Mouse (Mus musculus) embryonic facial prominence, embryonic 11.5 days (tissue): ENCODE results near the gene Rapgef3. TPM values are rescaled to one million over a fixed set of nuclear protein-coding genes. Genes with fewer than 3 reads are reported as not detected.

Experiments used
- ATAC-seq: fragments of 200-750 bp; cut with Nextera tagmentation; replicated peaks from 2 replicates; pipeline ENCODE4 v1.8.0; 2017; ENCODE audit warnings: low read depth; ENCODE audit not compliant: insufficient number of reproducible peaks, low FRiP score, low TSS enrichment
- DNase-seq: peaks from one replicate; pipeline ENCODE4 v3.0.0-alpha.2; 2015; ENCODE audit warnings: low spot score
- H3K27ac ChIP-seq: fragments of 300-500 bp; sonication (generic); replicated peaks from 2 replicates; pipeline ENCODE4 v1.5.1; 2014; ENCODE audit warnings: mild to moderate bottlenecking, low read depth, low read length, control low read depth
- H3K27me3 ChIP-seq: fragments of 300-500 bp; sonication (generic); 2 replicates; pipeline ENCODE4 v1.6.1; 2014; ENCODE audit warnings: mild to moderate bottlenecking, low read length, moderate library complexity, mixed read lengths; ENCODE audit not compliant: control insufficient read depth, insufficient read depth
- H3K36me3 ChIP-seq: fragments of 300-500 bp; sonication (generic); replicated peaks from 2 replicates; pipeline ENCODE4 v1.6.1; 2014; ENCODE audit warnings: low read depth, mild to moderate bottlenecking, low read length, moderate library complexity, mixed read lengths; ENCODE audit not compliant: control insufficient read depth, insufficient read depth
- H3K4me1 ChIP-seq: fragments of 300-500 bp; sonication (generic); 2 replicates; pipeline ENCODE4 v1.6.1; 2014; ENCODE audit warnings: low read length, mixed read lengths; ENCODE audit not compliant: control insufficient read depth, insufficient read depth
- H3K4me2 ChIP-seq: fragments of 300-500 bp; sonication (generic); 2 replicates; pipeline ENCODE4 v1.6.1; 2014; ENCODE audit warnings: low read depth, mild to moderate bottlenecking, control low read depth, low read length, moderate library complexity
- H3K4me3 ChIP-seq: fragments of 300-500 bp; sonication (generic); 2 replicates; pipeline ENCODE4 v1.5.1; 2014; ENCODE audit warnings: low read depth, low read length, control low read depth
- H3K9ac ChIP-seq: fragments of 300-500 bp; sonication (generic); replicated peaks from 2 replicates; pipeline ENCODE4 v1.6.1; 2014; ENCODE audit warnings: mild to moderate bottlenecking, control low read depth, low read length
- H3K9me3 ChIP-seq: fragments of 300-500 bp; sonication (generic); replicated peaks from 2 replicates; pipeline ENCODE4 v1.6.1; 2016; ENCODE audit warnings: mild to moderate bottlenecking, low read length, inconsistent platforms, mixed read lengths; ENCODE audit not compliant: control insufficient read depth
- WGBS: fragments of 180-500 bp; shearing (Covaris S2); extraction: QIAGEN DNeasy Blood & Tissue Kit; methylation state at CpG from one replicate; pipeline ENCODE4 v1.1.7; 2014; 5-methylcytosine and 5-hydroxymethylcytosine counted together
- polyA plus RNA-seq: library from polyadenylated mRNA; unstranded; fragments of >200 nt; fragmentation: Nextera tagmentation; extraction: Ambion mirVana; gene quantifications from 2 replicates; pipeline ENCODE4 v1.2.1, GENCODE M21; 2014

Rapgef3 gene
- polyA plus RNA-seq, 1 experiment from 2014 or later = 2.4 TPM

GRCm38 (mm10) chr15:97727520-97727919 lies 40.3 kb downstream of the Rapgef3 start:
- no peaks in the 10 kb centered on the region for H3K36me3 ChIP-seq
- ATAC-seq (no peak), DNase-seq (no peak)
- no peaks in the 10 kb centered on the region for H3K27me3 ChIP-seq
- no peak overlapping the region for H3K4me2 ChIP-seq
- H3K9me3 ChIP-seq = no peaks in the 10 kb centered on the region
- no peak overlapping the region for H3K27ac ChIP-seq
- H3K4me1 ChIP-seq = no peaks in the 10 kb centered on the region
- WGBS = 56% methylated on average over 5 of the region's 5 CpGs
- H3K9ac ChIP-seq = no peak overlapping the region
- no peak overlapping the region for H3K4me3 ChIP-seq

- H3K27me3 ChIP-seq = no peaks in the 10 kb centered on the region
- WGBS = 70% methylated on average over 8 of the region's 8 CpGs
- no peak overlapping the region for H3K9ac ChIP-seq
- ATAC-seq (no peak), DNase-seq (no peak)
- no peak overlapping the region for H3K4me3 ChIP-seq
- no peaks in the 10 kb centered on the region for H3K4me1 ChIP-seq
- no peaks in the 10 kb centered on the region for H3K9me3 ChIP-seq
- no peak overlapping the region for H3K4me2 ChIP-seq
- no peak overlapping the region for H3K27ac ChIP-seq
- H3K36me3 ChIP-seq = no peaks in the 10 kb centered on the region
Measured at GRCm38 (mm10) chr15:97727048-97727447, 40.7 kb downstream of the Rapgef3 start.

GRCm38 (mm10) chr15:97726310-97726709 lies 41.5 kb downstream of the Rapgef3 start:
- Histone ChIP-seq H3K9me3 (no peaks in the 10 kb centered on the region), H3K27ac (no peak overlapping the region)
- 78% methylated on average over 13 of the region's 13 CpGs for WGBS

GRCm38 (mm10) chr15:97725198-97725785 lies 42.5 kb downstream of the Rapgef3 start:
- H3K9ac ChIP-seq = no peak overlapping the region
- H3K4me1 ChIP-seq = no peaks in the 10 kb centered on the region
- no peaks in the 10 kb centered on the region for H3K9me3 ChIP-seq
- ATAC-seq (no peak), DNase-seq (no peak)
- no peak overlapping the region for H3K27ac ChIP-seq
- H3K4me2 ChIP-seq = no peak overlapping the region
- no peaks in the 10 kb centered on the region for H3K27me3 ChIP-seq
- 82% methylated on average over 6 of the region's 6 CpGs for WGBS
- no peak overlapping the region for H3K4me3 ChIP-seq
- H3K36me3 ChIP-seq = no peaks in the 10 kb centered on the region

More at GRCm38 (mm10) chr15:97726310-97726709, 41.5 kb downstream of the Rapgef3 start:
- Histone ChIP-seq H3K9ac (no peak overlapping the region), H3K27me3 (no peaks in the 10 kb centered on the region), H3K4me3 (no peak overlapping the region), H3K4me1 (no peaks in the 10 kb centered on the region), H3K36me3 (no peaks in the 10 kb centered on the region), H3K4me2 (no peak overlapping the region)
- ATAC-seq (no peak), DNase-seq (no peak)

- Histone ChIP-seq H3K4me2 (no peak overlapping the region), H3K4me3 (no peak overlapping the region), H3K27ac (no peak overlapping the region), H3K27me3 (no peaks in the 10 kb centered on the region), H3K9me3 (no peaks in the 10 kb centered on the region), H3K9ac (no peak overlapping the region), H3K36me3 (no peaks in the 10 kb centered on the region), H3K4me1 (no peaks in the 10 kb centered on the region)
- 87% methylated on average over 17 of the region's 17 CpGs for WGBS
- DNase-seq = no peak
- ATAC-seq = no peak
Measured at GRCm38 (mm10) chr15:97724346-97725197, 43.2 kb downstream of the Rapgef3 start.

GRCm38 (mm10) chr15:97723536-97724345 lies 44.0 kb downstream of the Rapgef3 start:
- Histone ChIP-seq H3K4me1 (no peaks in the 10 kb centered on the region), H3K27me3 (no peaks in the 10 kb centered on the region), H3K27ac (no peak overlapping the region), H3K36me3 (no peaks in the 10 kb centered on the region), H3K4me3 (no peak overlapping the region), H3K4me2 (no peak overlapping the region), H3K9ac (no peak overlapping the region), H3K9me3 (no peaks in the 10 kb centered on the region)
- DNase-seq (no peak), ATAC-seq (no peak)
- 84% methylated on average over 6 of the region's 6 CpGs for WGBS

- H3K27ac ChIP-seq = no peak overlapping the region
- ATAC-seq = no peak
- WGBS = 67% methylated on average over 15 of the region's 15 CpGs
Measured at GRCm38 (mm10) chr15:97721008-97721701, 46.6 kb downstream of the Rapgef3 start.

More at GRCm38 (mm10) chr15:97721008-97721701, 46.6 kb downstream of the Rapgef3 start:
- Histone ChIP-seq H3K4me2 (no peak overlapping the region), H3K27me3 (no peaks in the 10 kb centered on the region), H3K4me3 (no peak overlapping the region), H3K9me3 (no peaks in the 10 kb centered on the region), H3K36me3 (no peaks in the 10 kb centered on the region), H3K4me1 (no peaks in the 10 kb centered on the region), H3K9ac (no peak overlapping the region)
- DNase-seq = no peak
